Mouse (Mus musculus): ENCODE data around the gene Txndc5. TPM values are rescaled to one million over a fixed set of nuclear protein-coding genes. Genes with fewer than 3 reads are reported as not detected.

Gene Txndc5
- polyA plus RNA-seq, 1 experiment from 2014 or later = 151 TPM

GRCm38 (mm10) chr13:38522056-38522654 is 6.5 kb downstream of the Txndc5 start:
- Histone ChIP-seq H3K9me3 (ENCODE audit: low read length) (no peaks in the 10 kb centered on the region), H3K4me1 (ENCODE audit: insufficient read depth, low read depth, low read length) (peaks cover 35% of the 10 kb centered on the region), H3K27ac (ENCODE audit: low read length) (peak overlapping the region; percentile 51), H3K9ac (replicated peaks; ENCODE audit: low read depth) (no peak overlapping the region), H3K27me3 (replicated peaks; ENCODE audit: insufficient read depth, low read length) (no peaks in the 10 kb centered on the region), H3K36me3 (ENCODE audit: insufficient read depth, low read length) (peaks cover 21% of the 10 kb centered on the region; the same call in 1 of the 2 replicates), H3K4me2 (replicated peaks; ENCODE audit: low read depth, low read length) (no peak overlapping the region), H3K4me3 (ENCODE audit: low read depth, low read length) (no peak overlapping the region)
- DNase-seq (ENCODE audit: low spot score) (peak; percentile 80), ATAC-seq (peak; percentile 53)
- WGBS = 58% methylated on average over 4 of the region's 4 CpGs
- peak; percentile 40 for TF ChIP-seq EP300 (IDR thresholded peaks at IDR 0.05)
- no peak for TF ChIP-seq CTCF (IDR thresholded peaks at IDR 0.05)

- Histone ChIP-seq H3K27ac (ENCODE audit: low read length) (no peak overlapping the region), H3K27me3 (replicated peaks; ENCODE audit: insufficient read depth, low read length) (no peaks in the 10 kb centered on the region), H3K36me3 (ENCODE audit: insufficient read depth, low read length) (peaks cover 29% of the 10 kb centered on the region), H3K4me3 (ENCODE audit: low read depth, low read length) (no peak overlapping the region), H3K9me3 (ENCODE audit: low read length) (no peaks in the 10 kb centered on the region), H3K4me1 (ENCODE audit: insufficient read depth, low read depth, low read length) (peaks cover 27% of the 10 kb centered on the region), H3K4me2 (replicated peaks; ENCODE audit: low read depth, low read length) (no peak overlapping the region), H3K9ac (replicated peaks; ENCODE audit: low read depth) (no peak overlapping the region)
- DNase-seq (ENCODE audit: low spot score) (no peak), ATAC-seq (no peak)
- TF ChIP-seq EP300 (IDR thresholded peaks at IDR 0.05) (no peak), CTCF (IDR thresholded peaks at IDR 0.05) (no peak)
- 89% methylated on average over 11 of the region's 11 CpGs for WGBS
These were observed 8.3 kb downstream of the Txndc5 start for GRCm38 (mm10) chr13:38520299-38520698.

GRCm38 (mm10) chr13:38516582-38516981 is 12.0 kb downstream of the Txndc5 start:
- H3K4me3 ChIP-seq (ENCODE audit: low read depth, low read length) = no peak overlapping the region
- H3K9ac ChIP-seq (replicated peaks; ENCODE audit: low read depth) = no peak overlapping the region
- H3K9me3 ChIP-seq (ENCODE audit: low read length) = no peaks in the 10 kb centered on the region
- TF ChIP-seq CTCF (IDR thresholded peaks at IDR 0.05) = no peak
- no peak for TF ChIP-seq EP300 (IDR thresholded peaks at IDR 0.05)
- no peak overlapping the region for H3K4me2 ChIP-seq (replicated peaks; ENCODE audit: low read depth, low read length)
- H3K36me3 ChIP-seq (ENCODE audit: insufficient read depth, low read length) = peaks cover 29% of the 10 kb centered on the region
- H3K4me1 ChIP-seq (ENCODE audit: insufficient read depth, low read depth, low read length) = peaks cover 6% of the 10 kb centered on the region; the same call in 1 of the 2 replicates
- H3K27ac ChIP-seq (ENCODE audit: low read length) = peak overlapping the region; percentile 47
- DNase-seq (ENCODE audit: low spot score) (no peak), ATAC-seq (peak; percentile 43; the same call in 1 of the 2 replicates)
- no peaks in the 10 kb centered on the region for H3K27me3 ChIP-seq (replicated peaks; ENCODE audit: insufficient read depth, low read length)
- WGBS = 67% methylated on average over 11 of the region's 11 CpGs

GRCm38 (mm10) chr13:38515845-38516244 is 12.8 kb downstream of the Txndc5 start:
- Histone ChIP-seq H3K27ac (ENCODE audit: low read length) (no peak overlapping the region), H3K9ac (replicated peaks; ENCODE audit: low read depth) (no peak overlapping the region), H3K4me2 (replicated peaks; ENCODE audit: low read depth, low read length) (no peak overlapping the region), H3K9me3 (ENCODE audit: low read length) (no peaks in the 10 kb centered on the region), H3K27me3 (replicated peaks; ENCODE audit: insufficient read depth, low read length) (no peaks in the 10 kb centered on the region), H3K36me3 (ENCODE audit: insufficient read depth, low read length) (peaks cover 29% of the 10 kb centered on the region), H3K4me1 (ENCODE audit: insufficient read depth, low read depth, low read length) (peaks cover 3% of the 10 kb centered on the region; the same call in 1 of the 2 replicates), H3K4me3 (ENCODE audit: low read depth, low read length) (no peak overlapping the region)
- TF ChIP-seq CTCF (IDR thresholded peaks at IDR 0.05) (no peak), EP300 (IDR thresholded peaks at IDR 0.05) (no peak)
- ATAC-seq = no peak
- 47% methylated on average over 3 of the region's 3 CpGs for WGBS
- DNase-seq (ENCODE audit: low spot score) = no peak

GRCm38 (mm10) chr13:38515431-38515830 is 13.2 kb downstream of the Txndc5 start:
- Histone ChIP-seq H3K4me3 (ENCODE audit: low read depth, low read length) (no peak overlapping the region), H3K27ac (ENCODE audit: low read length) (no peak overlapping the region), H3K4me1 (ENCODE audit: insufficient read depth, low read depth, low read length) (peaks cover 3% of the 10 kb centered on the region; the same call in 1 of the 2 replicates), H3K27me3 (replicated peaks; ENCODE audit: insufficient read depth, low read length) (no peaks in the 10 kb centered on the region), H3K36me3 (ENCODE audit: insufficient read depth, low read length) (peaks cover 31% of the 10 kb centered on the region), H3K9ac (replicated peaks; ENCODE audit: low read depth) (no peak overlapping the region), H3K4me2 (replicated peaks; ENCODE audit: low read depth, low read length) (no peak overlapping the region), H3K9me3 (ENCODE audit: low read length) (no peaks in the 10 kb centered on the region)
- TF ChIP-seq EP300 (IDR thresholded peaks at IDR 0.05) (no peak), CTCF (IDR thresholded peaks at IDR 0.05) (no peak)
- WGBS = 63% methylated on average over 2 of the region's 2 CpGs
- DNase-seq (ENCODE audit: low spot score) = peak; percentile 68
- ATAC-seq = peak; percentile 63

- TF ChIP-seq EP300 (IDR thresholded peaks at IDR 0.05) (no peak), CTCF (IDR thresholded peaks at IDR 0.05) (no peak)
- Histone ChIP-seq H3K9me3 (ENCODE audit: low read length) (no peaks in the 10 kb centered on the region), H3K4me3 (ENCODE audit: low read depth, low read length) (no peak overlapping the region), H3K36me3 (ENCODE audit: insufficient read depth, low read length) (peaks cover 30% of the 10 kb centered on the region), H3K4me1 (ENCODE audit: insufficient read depth, low read depth, low read length) (peaks cover 3% of the 10 kb centered on the region; the same call in 1 of the 2 replicates), H3K27me3 (replicated peaks; ENCODE audit: insufficient read depth, low read length) (no peaks in the 10 kb centered on the region), H3K4me2 (replicated peaks; ENCODE audit: low read depth, low read length) (no peak overlapping the region), H3K27ac (ENCODE audit: low read length) (no peak overlapping the region), H3K9ac (replicated peaks; ENCODE audit: low read depth) (no peak overlapping the region)
- ATAC-seq (no peak), DNase-seq (ENCODE audit: low spot score) (no peak)
- 96% methylated on average over 7 of the region's 7 CpGs for WGBS
These were observed 14.7 kb downstream of the Txndc5 start for GRCm38 (mm10) chr13:38513921-38514320.

All from lung, postnatal 0 days (tissue).